Mouse (Mus musculus) midbrain, postnatal 0 days (tissue): ENCODE results near the gene Hoxa5. TPM values are rescaled to one million over a fixed set of nuclear protein-coding genes. Genes with fewer than 3 reads are reported as not detected.
A peak's percentile ranks its signal among the peaks of the same experiment; 100 is the strongest.

Experiments used
- ATAC-seq: fragments of 200-750 bp; cut with Nextera tagmentation; 2 replicates; pipeline ENCODE4 v1.8.0; 2017; ENCODE audit warnings: moderate number of reproducible peaks, mild to moderate bottlenecking, moderate TSS enrichment, moderate library complexity; ENCODE audit not compliant: low FRiP score
- DNase-seq: peaks from one replicate; pipeline ENCODE4 v3.0.0-alpha.2; 2015; ENCODE audit warnings: low spot score
- H3K27ac ChIP-seq: fragments of 300-500 bp; sonication (generic); 2 replicates; pipeline ENCODE4 v1.5.1; 2014; ENCODE audit warnings: low read depth, mild to moderate bottlenecking, low read length, mixed read lengths
- H3K27me3 ChIP-seq: fragments of 300-500 bp; sonication (generic); 2 replicates; pipeline ENCODE4 v1.6.1; 2014; ENCODE audit warnings: low read length, control low read depth, mixed read lengths; ENCODE audit not compliant: insufficient read depth
- H3K36me3 ChIP-seq: fragments of 300-500 bp; sonication (generic); 2 replicates; pipeline ENCODE4 v1.6.1; 2014; ENCODE audit warnings: low read length, control low read depth, mixed read lengths; ENCODE audit not compliant: insufficient read depth
- H3K4me1 ChIP-seq: fragments of 300-500 bp; sonication (generic); 2 replicates; pipeline ENCODE4 v1.6.1; 2014; ENCODE audit warnings: mild to moderate bottlenecking, control low read depth, antibody characterized with exemption, low read length, mixed read lengths; ENCODE audit not compliant: insufficient read depth
- H3K4me2 ChIP-seq: fragments of 300-500 bp; sonication (generic); 2 replicates; pipeline ENCODE4 v1.6.1; 2014; ENCODE audit warnings: low read depth, mild to moderate bottlenecking, low read length, mixed read lengths; ENCODE audit not compliant: poor library complexity, severe bottlenecking
- H3K4me3 ChIP-seq: fragments of 300-500 bp; sonication (generic); 2 replicates; pipeline ENCODE4 v1.5.1; 2014; ENCODE audit warnings: low read depth, mild to moderate bottlenecking, low read length, moderate library complexity
- H3K9ac ChIP-seq: fragments of 300-500 bp; sonication (generic); replicated peaks from 2 replicates; pipeline ENCODE4 v1.6.1; 2014; ENCODE audit warnings: mild to moderate bottlenecking, low read length, moderate library complexity, mixed read lengths; ENCODE audit not compliant: poor library complexity, severe bottlenecking
- H3K9me3 ChIP-seq: fragments of 300-500 bp; sonication (generic); 2 replicates; pipeline ENCODE4 v1.6.1; 2016; ENCODE audit warnings: low read length, control low read depth
- CTCF ChIP-seq: IDR thresholded peaks from 2 replicates; pipeline ENCODE4 v1.5.1; 2016; ENCODE audit warnings: antibody characterized with exemption, mild to moderate bottlenecking
- WGBS: fragments of 180-500 bp; shearing (Covaris S2); extraction: QIAGEN DNeasy Blood & Tissue Kit; methylation state at CpG from one replicate; pipeline ENCODE4 v1.1.7; 2014; 5-methylcytosine and 5-hydroxymethylcytosine counted together
- polyA plus RNA-seq: library from polyadenylated mRNA; unstranded; fragments of >200 nt; fragmentation: Nextera tagmentation; extraction: Ambion mirVana; gene quantifications from 2 replicates; pipeline ENCODE4 v1.2.1, GENCODE M21; 2015
- total RNA-seq: library from RNA; depleted of rRNA; stranded (reverse); fragments of >200 nt; gene quantifications from 2 replicates; pipeline ENCODE4 v1.2.3, GENCODE M21; 2014

The Hoxa5 gene
- total and polyA plus RNA-seq, 2 experiments from 2014 or later: 10.4 TPM; not detected in 1

DNA sequence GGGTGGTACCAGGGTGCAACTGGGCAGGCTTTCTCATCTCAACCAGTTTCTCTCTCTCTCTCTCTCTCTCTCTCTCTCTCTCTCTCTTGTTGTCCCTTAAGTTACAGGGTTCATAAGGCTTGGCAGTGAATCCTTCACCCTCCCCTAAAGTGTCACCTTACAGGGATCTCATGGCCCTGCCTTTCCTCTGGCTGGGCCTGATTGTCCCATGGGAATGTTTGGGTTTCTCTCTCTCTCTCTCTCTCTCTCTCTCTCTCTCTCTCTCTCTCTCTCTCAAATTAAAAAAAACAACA, 3.2 kb upstream of the Hoxa5 start:
- H3K4me2 ChIP-seq: no peak overlapping the region
- ATAC-seq (no peak), DNase-seq (no peak)
- H3K27me3 ChIP-seq: peaks cover 96% of the 10 kb centered on the region
- H3K9ac ChIP-seq: no peak overlapping the region
- no peak overlapping the region for H3K27ac ChIP-seq
- H3K4me1 ChIP-seq: no peaks in the 10 kb centered on the region
- no peaks in the 10 kb centered on the region for H3K9me3 ChIP-seq
- no peaks in the 10 kb centered on the region for H3K36me3 ChIP-seq
- TF ChIP-seq CTCF: no peak
- H3K4me3 ChIP-seq: no peak overlapping the region

DNA sequence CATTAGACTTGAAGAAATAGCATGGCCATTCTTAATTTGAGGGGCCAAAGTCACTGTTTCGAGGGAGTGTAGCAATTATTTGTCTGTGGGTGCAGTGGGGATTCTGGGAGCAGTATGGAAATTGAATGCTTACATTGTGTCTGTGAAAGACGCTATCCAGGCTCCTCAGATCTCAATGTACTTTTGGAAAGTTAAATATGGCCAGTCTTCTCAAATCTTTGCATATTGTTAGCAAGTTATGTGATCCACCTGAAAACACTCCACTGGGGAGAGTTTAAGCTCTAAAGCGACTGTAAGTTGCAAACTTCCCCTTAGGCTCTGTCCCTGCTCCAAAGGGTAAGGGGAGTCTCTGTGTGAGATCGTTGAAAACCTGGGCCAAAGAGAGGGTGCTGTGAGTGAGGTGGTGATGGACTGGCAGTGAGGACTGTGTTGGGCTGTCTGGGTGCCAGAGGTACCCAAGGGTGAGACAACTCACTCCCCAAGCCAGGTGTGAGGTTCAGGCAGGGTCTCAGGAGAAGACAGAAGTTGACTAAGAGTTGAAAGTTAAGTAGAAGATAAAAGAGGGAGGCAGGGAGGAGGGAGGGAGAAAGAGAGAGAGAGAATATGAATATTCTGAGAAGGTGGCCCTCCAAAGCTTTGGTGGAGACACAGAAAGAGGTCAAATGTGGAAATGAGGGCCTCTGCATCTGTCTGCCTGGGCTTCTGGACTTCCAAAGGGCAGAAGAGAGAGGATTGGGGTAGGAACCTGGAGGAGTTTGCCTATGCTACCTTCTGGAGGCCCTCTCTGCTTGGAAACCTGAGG, 2.7 kb upstream of the Hoxa5 start:
- TF ChIP-seq CTCF: no peak
- H3K4me3 ChIP-seq: no peak overlapping the region
- no peak overlapping the region for H3K27ac ChIP-seq
- ATAC-seq: no peak
- H3K36me3 ChIP-seq: no peaks in the 10 kb centered on the region
- WGBS: 6% methylated on average over 4 of the region's 4 CpGs
- no peak overlapping the region for H3K4me2 ChIP-seq
- DNase-seq: no peak
- no peaks in the 10 kb centered on the region for H3K4me1 ChIP-seq
- peaks cover 97% of the 10 kb centered on the region for H3K27me3 ChIP-seq
- H3K9me3 ChIP-seq: no peaks in the 10 kb centered on the region
- no peak overlapping the region for H3K9ac ChIP-seq

DNA sequence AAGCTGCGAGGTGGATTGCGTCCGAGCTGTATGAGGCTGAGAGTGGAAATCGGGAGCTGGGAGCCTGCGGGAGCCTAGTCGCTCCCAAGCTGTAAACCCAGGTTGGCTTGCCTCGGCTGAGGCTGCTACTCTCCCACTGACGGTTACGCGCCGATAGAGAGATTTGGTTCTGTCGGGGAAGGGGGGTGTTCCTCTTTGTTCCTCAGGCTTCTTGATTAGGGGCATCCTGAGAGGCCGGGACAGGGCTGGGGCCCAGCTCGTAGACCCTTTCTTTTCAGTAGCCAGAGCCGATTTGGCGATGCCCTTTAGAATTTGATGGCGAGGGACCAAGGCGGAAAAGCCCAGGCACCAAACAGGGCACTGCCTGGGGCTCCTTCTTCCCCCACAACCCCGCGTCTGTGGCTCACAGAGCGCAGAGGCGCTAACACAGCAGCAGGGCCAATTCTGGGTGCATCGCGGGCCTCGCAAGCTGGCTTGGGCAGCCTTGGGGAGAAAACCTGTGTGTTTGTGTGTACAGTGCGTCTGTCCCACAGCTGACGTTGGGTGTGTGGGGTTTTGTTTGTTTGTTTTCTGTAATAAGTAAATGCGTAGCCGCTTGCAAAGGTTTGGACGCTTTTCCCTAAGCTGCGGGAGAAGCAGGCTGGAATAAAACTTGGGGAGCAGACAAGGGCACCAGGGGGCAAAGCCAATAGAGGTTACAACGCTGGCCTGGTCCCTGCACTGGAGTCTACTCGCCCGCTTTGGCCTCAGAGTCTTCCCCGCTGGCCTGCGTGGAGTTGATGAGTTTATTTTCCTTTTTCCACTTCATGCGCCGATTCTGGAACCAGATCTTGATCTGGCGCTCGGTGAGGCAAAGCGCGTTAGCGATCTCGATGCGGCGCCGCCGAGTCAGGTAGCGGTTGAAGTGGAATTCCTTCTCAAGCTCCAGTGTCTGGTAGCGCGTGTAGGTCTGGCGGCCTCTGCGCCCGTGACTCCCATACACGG, 1.5 kb upstream of the Hoxa5 start:
- no peak for DNase-seq
- Histone ChIP-seq H3K27me3 (peaks cover 97% of the 10 kb centered on the region), H3K4me2 (no peak overlapping the region), H3K27ac (no peak overlapping the region), H3K4me3 (no peak overlapping the region), H3K9me3 (no peaks in the 10 kb centered on the region), H3K36me3 (no peaks in the 10 kb centered on the region), H3K4me1 (no peaks in the 10 kb centered on the region), H3K9ac (no peak overlapping the region)
- ATAC-seq: no peak
- WGBS: 1% methylated on average over 55 of the region's 55 CpGs
- no peak for TF ChIP-seq CTCF

DNA sequence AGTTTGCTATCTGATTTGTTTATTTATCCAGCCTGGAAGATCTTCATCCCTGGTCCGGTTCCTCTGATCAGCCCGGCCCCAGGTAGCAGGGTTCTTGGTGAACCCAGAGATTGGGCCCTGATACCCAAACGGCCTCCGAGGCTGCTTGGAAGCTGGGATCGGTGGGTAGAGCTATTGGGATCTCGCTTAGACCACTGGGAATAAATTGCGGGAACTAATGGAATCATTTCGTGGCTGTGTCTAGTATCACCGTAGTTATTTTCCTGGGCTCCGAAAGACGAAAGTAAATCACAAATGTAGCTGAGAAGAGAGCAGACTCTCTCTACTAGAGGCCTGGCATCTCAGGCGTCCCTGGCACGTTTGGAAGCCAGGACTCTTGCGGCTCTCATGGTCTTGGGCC, 834 bp upstream of the Hoxa5 start:
- H3K27ac ChIP-seq: no peak overlapping the region
- WGBS: 5% methylated on average over 14 of the region's 14 CpGs
- ATAC-seq (no peak), DNase-seq (no peak)
- no peak overlapping the region for H3K4me2 ChIP-seq
- H3K4me1 ChIP-seq: no peaks in the 10 kb centered on the region
- TF ChIP-seq CTCF: no peak
- no peak overlapping the region for H3K9ac ChIP-seq
- peaks cover 99% of the 10 kb centered on the region for H3K27me3 ChIP-seq
- H3K36me3 ChIP-seq: no peaks in the 10 kb centered on the region
- no peaks in the 10 kb centered on the region for H3K9me3 ChIP-seq
- H3K4me3 ChIP-seq: no peak overlapping the region

DNA sequence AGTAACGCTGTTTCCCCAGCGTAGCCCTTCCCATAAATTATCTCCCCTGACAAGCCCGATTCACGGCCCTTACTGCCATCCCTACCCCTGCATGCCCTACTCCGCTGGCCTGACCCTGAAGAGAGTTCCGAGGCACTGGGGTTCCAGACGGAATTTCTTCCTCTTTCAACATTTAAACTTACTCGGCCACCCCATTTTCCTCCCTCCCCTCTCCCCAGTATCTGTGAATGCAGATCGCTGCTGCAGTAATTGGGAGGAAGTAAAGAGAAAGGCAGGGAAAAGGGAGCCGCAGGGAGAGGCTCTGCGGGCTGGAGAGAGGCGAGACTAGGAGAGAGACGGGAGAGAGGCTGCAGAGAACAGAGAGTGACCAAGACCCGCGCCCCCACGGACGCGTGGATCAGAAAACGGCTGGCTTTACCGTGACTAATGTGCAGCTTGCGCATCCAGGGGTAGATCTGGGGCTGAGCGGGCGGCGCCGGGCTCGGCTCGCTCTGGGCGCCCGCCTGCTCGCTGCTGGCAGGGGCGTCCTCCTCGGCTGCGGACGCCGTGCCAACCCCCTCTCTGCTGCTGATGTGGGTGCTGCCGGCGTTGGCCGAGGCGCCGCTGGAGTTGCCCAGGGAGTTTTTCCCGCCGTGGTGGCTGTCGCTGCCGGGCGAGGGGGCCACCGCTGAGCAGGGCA, 877 bp downstream of the Hoxa5 start:
- Histone ChIP-seq H3K9me3 (no peaks in the 10 kb centered on the region), H3K36me3 (no peaks in the 10 kb centered on the region), H3K4me2 (0 out of 2 replicates have a peak overlapping the region, but pooled peaks have one; percentile 20), H3K27me3 (peaks cover 98% of the 10 kb centered on the region), H3K9ac (no peak overlapping the region), H3K4me1 (no peaks in the 10 kb centered on the region), H3K4me3 (peak overlapping the region; percentile 0; the same call in 1 of the 2 replicates), H3K27ac (no peak overlapping the region)
- ATAC-seq: no peak
- under 1% methylated on average over 39 of the region's 46 CpGs for WGBS
- TF ChIP-seq CTCF: no peak
- DNase-seq: no peak
